Mouse (Mus musculus): ENCODE results near the gene Kcnj14. TPM values are rescaled to one million over a fixed set of nuclear protein-coding genes. Genes with fewer than 3 reads are reported as not detected.

Gene Kcnj14
- polyA plus RNA-seq, 1 experiment from 2014 or later: 0.78 TPM

DNA sequence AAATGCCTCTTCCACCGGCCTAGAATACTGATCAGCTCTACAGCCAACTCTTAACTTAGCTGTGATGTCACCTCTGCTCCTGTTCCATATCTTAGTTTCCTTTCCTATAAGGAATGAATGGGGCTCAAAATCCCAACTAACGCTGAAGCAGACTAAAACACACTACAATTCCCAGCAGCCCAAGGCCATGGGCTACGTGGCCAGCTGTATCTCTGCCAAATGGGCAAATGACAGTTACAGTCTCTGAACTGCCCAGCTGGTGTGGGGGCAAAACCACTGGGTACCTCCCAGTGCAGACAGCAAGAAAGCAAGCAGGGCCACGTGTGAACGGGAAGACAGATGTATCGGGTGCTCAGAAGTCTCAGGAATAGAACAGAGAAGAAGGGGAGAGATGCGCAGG, 2.0 kb upstream of the Kcnj14 start:
- Histone ChIP-seq H3K27ac (replicated peaks in 1 of 2; ENCODE audit: control insufficient read depth in 1 of 2, insufficient read depth in 1 of 2, low read depth in 2 of 2, low read length in 2 of 2) (no peak overlapping the region), H3K4me2 (ENCODE audit: low read length) (no peak overlapping the region), H3K9ac (ENCODE audit: low read length) (no peak overlapping the region), H3K4me1 (ENCODE audit: control insufficient read depth in 2 of 2, insufficient read depth in 2 of 2, low read length in 2 of 2) (peaks cover 3 to 8% of the 10 kb centered on the region in 2 experiments; a peak in 3 of 4 replicates), H3K9me3 (ENCODE audit: control insufficient read depth, low read length) (no peaks in the 10 kb centered on the region), H3K27me3 (ENCODE audit: control insufficient read depth, insufficient read depth, low read length) (peaks cover 7% of the 10 kb centered on the region), H3K4me3 (ENCODE audit: control insufficient read depth in 1 of 2, insufficient read depth in 1 of 2, low read depth in 1 of 2, low read length in 2 of 2) (no peak overlapping the region), H3K36me3 (ENCODE audit: control insufficient read depth, insufficient read depth, low read length) (peaks cover 69% of the 10 kb centered on the region)
- 91% methylated on average over 7 of the region's 7 CpGs for WGBS
- no peak for ATAC-seq (ENCODE audit: insufficient number of reproducible peaks, insufficient read depth, low FRiP score, low read depth)

DNA sequence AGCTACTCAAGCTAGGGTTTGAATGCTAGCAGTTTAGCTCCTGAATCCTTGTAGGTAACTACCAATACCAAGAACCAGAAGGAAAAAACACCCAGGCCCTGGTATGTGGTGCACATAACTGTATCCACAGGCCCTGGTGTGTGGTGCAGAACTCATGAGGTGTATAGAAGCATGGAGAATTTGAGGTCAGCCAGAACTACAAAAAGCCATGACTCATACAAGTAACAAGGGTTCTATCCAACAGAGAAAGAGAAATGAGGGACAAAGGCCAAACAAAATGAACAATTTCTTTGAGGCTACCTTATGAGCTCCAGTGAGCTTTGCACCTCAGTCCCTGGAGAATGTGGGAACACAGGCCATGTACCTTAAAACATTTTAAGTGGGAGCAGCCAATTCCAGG, 3.7 kb downstream of the Kcnj14 start:
- Histone ChIP-seq H3K27me3 (ENCODE audit: control insufficient read depth, insufficient read depth, low read length) (peaks cover 6% of the 10 kb centered on the region; the same call in 1 of the 2 replicates), H3K4me1 (ENCODE audit: control insufficient read depth in 2 of 2, insufficient read depth in 2 of 2, low read length in 2 of 2) (no peaks in the 10 kb centered on the region), H3K9me3 (ENCODE audit: control insufficient read depth, low read length) (no peaks in the 10 kb centered on the region), H3K27ac (replicated peaks in 1 of 2; ENCODE audit: control insufficient read depth in 1 of 2, insufficient read depth in 1 of 2, low read depth in 2 of 2, low read length in 2 of 2) (no peak overlapping the region), H3K36me3 (ENCODE audit: control insufficient read depth, insufficient read depth, low read length) (peaks cover 32% of the 10 kb centered on the region), H3K4me3 (ENCODE audit: control insufficient read depth in 1 of 2, insufficient read depth in 1 of 2, low read depth in 1 of 2, low read length in 2 of 2) (no peak overlapping the region), H3K4me2 (ENCODE audit: low read length) (no peak overlapping the region), H3K9ac (ENCODE audit: low read length) (no peak overlapping the region)
- no peak for ATAC-seq (ENCODE audit: insufficient number of reproducible peaks, insufficient read depth, low FRiP score, low read depth)

DNA sequence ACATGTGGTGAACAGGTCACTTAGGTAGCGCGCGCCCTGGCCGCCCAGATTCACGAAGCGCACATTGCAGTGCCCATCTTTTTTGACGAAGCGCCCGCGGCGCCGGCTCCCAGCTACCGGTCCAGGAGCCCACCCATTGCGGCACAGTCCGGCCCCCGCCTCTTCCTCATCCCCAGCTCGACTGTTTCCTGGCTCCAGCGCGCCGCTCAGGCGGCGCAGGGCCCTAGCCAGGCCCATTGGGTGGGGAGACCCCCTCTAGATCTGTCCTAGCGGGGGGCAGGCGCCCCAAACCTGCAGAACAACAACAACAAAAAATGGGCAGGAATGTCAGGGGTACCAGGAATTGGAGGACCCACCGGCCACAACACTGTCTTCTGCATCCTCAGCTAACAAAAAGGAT, 4.7 kb downstream of the Kcnj14 start:
- H3K9me3 ChIP-seq (ENCODE audit: control insufficient read depth, low read length): no peaks in the 10 kb centered on the region
- H3K36me3 ChIP-seq (ENCODE audit: control insufficient read depth, insufficient read depth, low read length): peaks cover 21% of the 10 kb centered on the region
- H3K4me2 ChIP-seq (ENCODE audit: low read length): peak overlapping the region; percentile 43
- WGBS: 5% methylated on average over 25 of the region's 25 CpGs
- H3K4me3 ChIP-seq (ENCODE audit: control insufficient read depth in 1 of 2, insufficient read depth in 1 of 2, low read depth in 1 of 2, low read length in 2 of 2): peak overlapping the region; percentile 1 to 12; a peak in 2 of 4 replicates
- H3K27ac ChIP-seq (replicated peaks in 1 of 2; ENCODE audit: control insufficient read depth in 1 of 2, insufficient read depth in 1 of 2, low read depth in 2 of 2, low read length in 2 of 2): no peak overlapping the region
- peaks cover 6% of the 10 kb centered on the region; the same call in 1 of the 2 replicates for H3K27me3 ChIP-seq (ENCODE audit: control insufficient read depth, insufficient read depth, low read length)
- no peak overlapping the region for H3K9ac ChIP-seq (ENCODE audit: low read length)
- peaks cover 4% of the 10 kb centered on the region in 2 experiments; a peak in 2 of 4 replicates for H3K4me1 ChIP-seq (ENCODE audit: control insufficient read depth in 2 of 2, insufficient read depth in 2 of 2, low read length in 2 of 2)
- no peak for ATAC-seq (ENCODE audit: insufficient number of reproducible peaks, insufficient read depth, low FRiP score, low read depth)

DNA sequence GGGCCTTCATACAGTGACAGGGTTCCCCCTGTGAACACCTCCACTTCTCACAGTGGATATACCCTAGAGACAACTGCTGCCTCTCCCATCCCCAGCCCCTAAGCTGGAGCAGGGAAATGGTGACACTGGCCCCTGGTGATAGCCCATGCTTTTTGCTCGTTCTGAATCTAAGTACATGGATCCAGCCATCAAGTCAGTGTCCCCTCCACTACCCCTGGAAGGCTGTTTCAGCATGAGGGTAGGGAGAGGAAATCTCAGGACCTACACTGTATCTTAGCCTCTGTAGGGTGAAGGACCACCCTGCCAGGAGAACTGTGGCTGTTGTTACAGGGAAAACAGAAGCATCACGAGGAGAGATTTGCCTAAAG, 8.6 kb downstream of the Kcnj14 start:
- H3K4me3 ChIP-seq (ENCODE audit: control insufficient read depth in 1 of 2, insufficient read depth in 1 of 2, low read depth in 1 of 2, low read length in 2 of 2): no peak overlapping the region
- H3K36me3 ChIP-seq (ENCODE audit: control insufficient read depth, insufficient read depth, low read length): peaks cover 21% of the 10 kb centered on the region
- no peak overlapping the region for H3K9ac ChIP-seq (ENCODE audit: low read length)
- no peak overlapping the region for H3K4me2 ChIP-seq (ENCODE audit: low read length)
- peaks cover 6% of the 10 kb centered on the region; the same call in 1 of the 2 replicates for H3K27me3 ChIP-seq (ENCODE audit: control insufficient read depth, insufficient read depth, low read length)
- 36% methylated on average over 2 of the region's 2 CpGs for WGBS
- ATAC-seq (ENCODE audit: insufficient number of reproducible peaks, insufficient read depth, low FRiP score, low read depth): no peak
- peaks cover 10 to 23% of the 10 kb centered on the region in 2 experiments; a peak in 3 of 4 replicates for H3K4me1 ChIP-seq (ENCODE audit: control insufficient read depth in 2 of 2, insufficient read depth in 2 of 2, low read length in 2 of 2)
- H3K27ac ChIP-seq (replicated peaks in 1 of 2; ENCODE audit: control insufficient read depth in 1 of 2, insufficient read depth in 1 of 2, low read depth in 2 of 2, low read length in 2 of 2): no peak overlapping the region
- H3K9me3 ChIP-seq (ENCODE audit: control insufficient read depth, low read length): no peaks in the 10 kb centered on the region

DNA sequence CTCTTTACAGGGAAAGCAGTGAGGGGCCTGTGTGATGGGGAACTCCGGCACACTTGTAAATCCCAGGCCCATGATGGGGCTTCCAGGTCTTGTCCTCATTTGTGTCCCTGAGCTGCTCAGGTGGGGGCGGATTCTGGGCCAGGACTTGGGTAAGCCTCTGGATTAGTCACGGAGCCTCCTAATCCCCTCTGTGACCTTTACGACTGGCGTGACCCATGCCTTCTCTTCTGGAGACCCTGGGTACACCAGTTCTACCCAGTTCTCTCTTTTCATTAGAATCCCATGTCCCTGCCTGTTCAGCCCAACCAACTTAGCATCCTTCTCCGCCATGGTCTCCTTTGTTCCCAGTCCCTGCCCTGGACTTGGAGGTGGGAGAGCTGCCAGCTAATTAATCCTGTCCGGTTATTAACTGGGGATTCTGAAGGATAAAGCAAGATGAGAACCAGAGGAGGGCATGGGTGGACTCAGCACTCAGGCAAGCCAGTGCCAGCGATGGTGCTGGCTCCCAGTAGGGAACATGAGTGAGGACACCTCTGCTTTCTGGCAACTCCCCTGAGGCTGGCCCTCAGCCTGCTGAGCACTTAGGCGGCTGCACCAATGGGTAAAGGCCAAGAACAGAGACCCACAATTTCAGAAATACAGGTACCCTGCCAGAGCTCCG, 9.1 kb downstream of the Kcnj14 start:
- no peak overlapping the region for H3K9ac ChIP-seq (ENCODE audit: low read length)
- H3K4me2 ChIP-seq (ENCODE audit: low read length): no peak overlapping the region
- H3K27me3 ChIP-seq (ENCODE audit: control insufficient read depth, insufficient read depth, low read length): peaks cover 6% of the 10 kb centered on the region; the same call in 1 of the 2 replicates
- H3K9me3 ChIP-seq (ENCODE audit: control insufficient read depth, low read length): no peaks in the 10 kb centered on the region
- H3K36me3 ChIP-seq (ENCODE audit: control insufficient read depth, insufficient read depth, low read length): peaks cover 26% of the 10 kb centered on the region
- WGBS: 57% methylated on average over 10 of the region's 10 CpGs
- ATAC-seq (ENCODE audit: insufficient number of reproducible peaks, insufficient read depth, low FRiP score, low read depth): no peak
- H3K4me1 ChIP-seq (ENCODE audit: control insufficient read depth in 2 of 2, insufficient read depth in 2 of 2, low read length in 2 of 2): peaks cover 10 to 23% of the 10 kb centered on the region in 2 experiments; a peak in 3 of 4 replicates
- H3K27ac ChIP-seq (replicated peaks in 1 of 2; ENCODE audit: control insufficient read depth in 1 of 2, insufficient read depth in 1 of 2, low read depth in 2 of 2, low read length in 2 of 2): no peak overlapping the region
- no peak overlapping the region for H3K4me3 ChIP-seq (ENCODE audit: control insufficient read depth in 1 of 2, insufficient read depth in 1 of 2, low read depth in 1 of 2, low read length in 2 of 2)

DNA sequence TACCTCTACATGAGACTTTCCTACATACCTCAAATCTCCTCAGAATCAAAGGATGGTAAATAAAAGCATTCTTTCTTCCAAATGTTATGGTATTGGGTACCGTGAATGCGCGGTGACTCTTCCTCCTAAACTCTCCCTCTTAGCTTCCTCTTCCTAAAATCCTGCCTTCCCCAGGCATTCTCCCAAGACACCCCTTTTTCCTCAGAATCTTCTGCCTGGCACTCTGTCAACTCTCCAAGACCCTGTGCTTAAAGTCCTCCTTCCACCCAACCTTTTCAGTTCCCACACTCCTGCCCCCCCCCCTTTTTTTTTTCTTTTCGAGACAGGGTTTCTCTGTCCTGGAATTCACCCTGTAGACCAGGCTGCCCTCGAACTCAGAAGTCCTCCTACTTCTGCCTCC, 9.7 kb downstream of the Kcnj14 start:
- WGBS: 11% methylated on average over 5 of the region's 5 CpGs
- H3K4me2 ChIP-seq (ENCODE audit: low read length): peak overlapping the region; percentile 60
- peaks cover 6% of the 10 kb centered on the region; the same call in 1 of the 2 replicates for H3K27me3 ChIP-seq (ENCODE audit: control insufficient read depth, insufficient read depth, low read length)
- ATAC-seq (ENCODE audit: insufficient number of reproducible peaks, insufficient read depth, low FRiP score, low read depth): no peak
- peaks cover 32% of the 10 kb centered on the region for H3K36me3 ChIP-seq (ENCODE audit: control insufficient read depth, insufficient read depth, low read length)
- H3K9ac ChIP-seq (ENCODE audit: low read length): no peak overlapping the region
- H3K27ac ChIP-seq (replicated peaks in 1 of 2; ENCODE audit: control insufficient read depth in 1 of 2, insufficient read depth in 1 of 2, low read depth in 2 of 2, low read length in 2 of 2): no peak overlapping the region
- peak overlapping the region; percentile 16 to 22; a peak in 2 of 4 replicates for H3K4me3 ChIP-seq (ENCODE audit: control insufficient read depth in 1 of 2, insufficient read depth in 1 of 2, low read depth in 1 of 2, low read length in 2 of 2)
- H3K9me3 ChIP-seq (ENCODE audit: control insufficient read depth, low read length): no peaks in the 10 kb centered on the region
- peaks cover 10 to 23% of the 10 kb centered on the region in 2 experiments; a peak in 3 of 4 replicates for H3K4me1 ChIP-seq (ENCODE audit: control insufficient read depth in 2 of 2, insufficient read depth in 2 of 2, low read length in 2 of 2)

DNA sequence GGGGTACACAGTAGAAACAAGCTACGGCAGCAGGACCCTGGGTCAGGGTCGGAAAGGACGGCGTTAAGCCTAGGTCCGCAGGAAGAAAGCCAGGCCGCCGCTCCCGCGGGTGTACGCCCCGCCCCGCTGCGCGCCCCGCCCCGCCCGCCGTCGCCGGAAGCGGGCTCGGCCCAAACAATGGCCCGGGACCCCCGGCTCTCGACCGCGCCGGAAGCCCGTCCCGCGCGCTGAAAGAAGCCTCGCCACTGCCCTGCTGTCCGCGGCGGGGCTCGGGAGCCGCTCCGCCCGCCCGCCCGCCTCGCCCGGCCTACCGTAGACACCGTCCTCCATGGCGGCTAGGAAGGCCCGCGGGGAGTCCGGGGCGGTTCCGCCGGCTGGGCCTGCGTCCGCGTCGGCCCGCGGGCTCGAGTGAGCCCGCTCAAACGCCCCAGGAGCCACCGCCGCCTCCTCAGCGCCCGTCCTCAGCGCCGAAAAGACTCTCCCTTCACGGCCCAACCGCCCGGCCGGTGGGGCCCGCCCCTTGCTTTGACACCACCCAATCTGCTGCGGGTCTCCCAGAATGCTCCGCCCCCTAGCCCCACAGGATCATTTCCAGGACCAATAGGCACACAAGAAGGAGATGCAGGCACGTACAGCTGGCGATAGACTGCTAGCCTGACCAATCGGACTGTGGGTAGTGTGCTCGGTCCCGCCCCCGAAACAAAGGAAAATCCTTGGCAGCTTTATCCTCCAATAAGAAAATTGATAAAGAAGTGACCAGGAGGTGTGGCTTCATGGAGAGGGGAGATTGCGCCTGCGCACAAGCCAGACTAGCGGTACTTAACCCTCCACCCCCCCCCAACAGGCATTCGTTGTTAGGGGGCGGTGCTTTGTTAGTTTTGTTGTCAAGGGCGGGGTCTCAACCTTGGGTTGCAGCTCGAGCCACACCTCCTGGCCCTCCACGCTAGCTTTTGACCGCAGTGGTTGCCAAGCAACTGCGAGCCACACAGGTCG, 10.5 kb downstream of the Kcnj14 start, which contains the start of gene Cyth2:
Gene Cyth2, minus strand, starts transcription at position 795 of the 993 bp plus-strand sequence.
- H3K36me3 ChIP-seq (ENCODE audit: control insufficient read depth, insufficient read depth, low read length): peaks cover 39% of the 10 kb centered on the region
- WGBS: under 1% methylated on average over 84 of the region's 92 CpGs
- no peaks in the 10 kb centered on the region for H3K9me3 ChIP-seq (ENCODE audit: control insufficient read depth, low read length)
- peak within 1 kb of the TSS; percentile 86 for H3K4me2 ChIP-seq (ENCODE audit: low read length)
- ATAC-seq (ENCODE audit: insufficient number of reproducible peaks, insufficient read depth, low FRiP score, low read depth): peak; percentile 99
- H3K9ac ChIP-seq (ENCODE audit: low read length): peak within 1 kb of the TSS; percentile 99
- H3K27ac ChIP-seq (replicated peaks in 1 of 2; ENCODE audit: control insufficient read depth in 1 of 2, insufficient read depth in 1 of 2, low read depth in 2 of 2, low read length in 2 of 2): peak within 1 kb of the TSS; percentile 97 to 99
- H3K4me3 ChIP-seq (ENCODE audit: control insufficient read depth in 1 of 2, insufficient read depth in 1 of 2, low read depth in 1 of 2, low read length in 2 of 2): peak within 1 kb of the TSS; percentile 93 to 96
- peaks cover 10 to 26% of the 10 kb centered on the region in 2 experiments; a peak in 3 of 4 replicates for H3K4me1 ChIP-seq (ENCODE audit: control insufficient read depth in 2 of 2, insufficient read depth in 2 of 2, low read length in 2 of 2)
- H3K27me3 ChIP-seq (ENCODE audit: control insufficient read depth, insufficient read depth, low read length): peaks cover 5% of the 10 kb centered on the region; the same call in 1 of the 2 replicates
